Mouse (Mus musculus): Measurements from ENCODE around the gene Mif4gd. TPM values are rescaled to one million over a fixed set of nuclear protein-coding genes. Genes with fewer than 3 reads are reported as not detected.
A peak's percentile ranks its signal among the peaks of the same experiment; 100 is the strongest.

Gene Mif4gd
- polyA plus RNA-seq, 1 experiment from 2014 or later = 17.7 TPM

- 90% methylated on average over 7 of the region's 7 CpGs for WGBS
- no peak overlapping the region for H3K9ac ChIP-seq (ENCODE audit: low read depth, low read length)
- no peaks in the 10 kb centered on the region for H3K9me3 ChIP-seq (ENCODE audit: control insufficient read depth, low read length)
- no peak overlapping the region for H3K4me2 ChIP-seq (replicated peaks; ENCODE audit: low read depth, low read length)
- no peak for ATAC-seq (ENCODE audit: low FRiP score)
- H3K27me3 ChIP-seq (ENCODE audit: control insufficient read depth, insufficient read depth, low read length) = no peaks in the 10 kb centered on the region
- no peak overlapping the region for H3K4me3 ChIP-seq (ENCODE audit: low read depth, low read length)
- H3K27ac ChIP-seq (ENCODE audit: low read depth, low read length) = no peak overlapping the region
- H3K36me3 ChIP-seq (ENCODE audit: control insufficient read depth, insufficient read depth, low read length) = peaks cover 36% of the 10 kb centered on the region
- no peaks in the 10 kb centered on the region for H3K4me1 ChIP-seq (replicated peaks; ENCODE audit: control insufficient read depth, insufficient read depth, low read length)
- DNase-seq (ENCODE audit: low spot score) = no peak
Measured at GRCm38 (mm10) chr11:115585573-115586100, 27.1 kb downstream of the Mif4gd start.

DNA sequence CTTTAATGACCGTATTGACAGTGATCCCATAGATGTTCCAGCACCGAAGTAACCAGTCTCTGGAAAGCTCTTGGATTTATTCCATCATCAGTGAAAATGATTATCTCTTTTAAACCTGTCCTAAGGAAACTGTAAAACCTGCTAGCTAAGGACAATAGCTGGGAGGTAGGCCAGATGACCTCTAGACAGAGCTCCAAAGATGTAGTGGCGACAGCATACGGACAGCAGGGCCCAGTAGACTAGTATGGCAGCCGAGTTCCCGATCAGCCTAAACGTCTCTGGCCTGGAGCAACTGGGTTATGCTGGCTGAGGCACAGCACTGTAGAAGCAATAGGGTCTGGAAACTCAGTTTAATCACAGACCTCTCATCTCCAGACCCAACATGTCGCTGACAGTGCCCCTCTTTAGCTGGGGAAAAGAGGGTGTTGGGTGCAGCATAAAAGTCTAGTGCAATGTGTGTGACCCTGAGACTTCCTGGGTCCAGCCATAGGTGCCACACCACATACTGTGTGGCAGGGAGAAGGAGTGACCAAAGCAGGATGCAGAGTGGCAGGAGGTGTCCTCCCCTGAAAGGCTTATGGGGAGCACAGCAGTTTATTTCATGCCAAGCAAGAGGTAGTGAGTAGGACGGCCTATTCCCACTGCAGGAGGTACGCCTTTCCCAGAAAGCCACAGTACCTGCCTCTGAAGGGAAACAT, 28.2 kb downstream of the Mif4gd start:
- H3K36me3 ChIP-seq (ENCODE audit: control insufficient read depth, insufficient read depth, low read length) = peaks cover 35% of the 10 kb centered on the region
- no peaks in the 10 kb centered on the region for H3K4me1 ChIP-seq (replicated peaks; ENCODE audit: control insufficient read depth, insufficient read depth, low read length)
- DNase-seq (ENCODE audit: low spot score) (no peak), ATAC-seq (ENCODE audit: low FRiP score) (no peak)
- H3K27ac ChIP-seq (ENCODE audit: low read depth, low read length) = no peak overlapping the region
- H3K9me3 ChIP-seq (ENCODE audit: control insufficient read depth, low read length) = no peaks in the 10 kb centered on the region
- no peak overlapping the region for H3K9ac ChIP-seq (ENCODE audit: low read depth, low read length)
- no peak overlapping the region for H3K4me3 ChIP-seq (ENCODE audit: low read depth, low read length)
- WGBS = 90% methylated on average over 10 of the region's 10 CpGs
- no peaks in the 10 kb centered on the region for H3K27me3 ChIP-seq (ENCODE audit: control insufficient read depth, insufficient read depth, low read length)
- no peak overlapping the region for H3K4me2 ChIP-seq (replicated peaks; ENCODE audit: low read depth, low read length)

- Histone ChIP-seq H3K36me3 (ENCODE audit: control insufficient read depth, insufficient read depth, low read length) (peaks cover 31% of the 10 kb centered on the region), H3K4me2 (replicated peaks; ENCODE audit: low read depth, low read length) (no peak overlapping the region), H3K9me3 (ENCODE audit: control insufficient read depth, low read length) (no peaks in the 10 kb centered on the region), H3K27ac (ENCODE audit: low read depth, low read length) (no peak overlapping the region), H3K9ac (ENCODE audit: low read depth, low read length) (no peak overlapping the region), H3K27me3 (ENCODE audit: control insufficient read depth, insufficient read depth, low read length) (no peaks in the 10 kb centered on the region), H3K4me1 (replicated peaks; ENCODE audit: control insufficient read depth, insufficient read depth, low read length) (no peaks in the 10 kb centered on the region), H3K4me3 (ENCODE audit: low read depth, low read length) (no peak overlapping the region)
- 88% methylated on average over 10 of the region's 10 CpGs for WGBS
- ATAC-seq (ENCODE audit: low FRiP score) (no peak), DNase-seq (ENCODE audit: low spot score) (no peak)
Measured at GRCm38 (mm10) chr11:115582913-115583606, 29.7 kb downstream of the Mif4gd start.

DNA sequence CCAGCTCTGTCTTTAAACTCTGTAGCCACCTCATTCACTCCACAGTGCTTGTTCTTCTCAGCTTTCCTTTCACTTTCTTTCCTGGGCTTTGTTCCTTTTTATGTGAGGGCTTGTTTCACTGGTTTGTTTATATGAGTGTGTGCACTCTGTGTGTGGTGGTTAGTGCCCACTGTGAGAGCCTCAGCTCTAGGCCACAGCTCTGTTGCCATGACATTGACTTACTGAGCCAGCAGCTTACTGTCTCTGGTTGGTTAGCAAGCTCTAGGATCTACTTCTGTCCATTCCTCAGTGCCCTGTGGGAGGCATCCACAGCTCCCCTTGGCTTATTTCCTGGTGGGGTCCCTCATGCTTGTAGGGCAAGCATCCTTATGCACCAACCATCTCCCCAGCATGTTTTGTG, 33.7 kb downstream of the Mif4gd start:
- ATAC-seq (ENCODE audit: low FRiP score) (no peak), DNase-seq (ENCODE audit: low spot score) (no peak)
- H3K4me3 ChIP-seq (ENCODE audit: low read depth, low read length) = no peak overlapping the region
- H3K9me3 ChIP-seq (ENCODE audit: control insufficient read depth, low read length) = no peaks in the 10 kb centered on the region
- no peaks in the 10 kb centered on the region for H3K27me3 ChIP-seq (ENCODE audit: control insufficient read depth, insufficient read depth, low read length)
- no peaks in the 10 kb centered on the region for H3K4me1 ChIP-seq (replicated peaks; ENCODE audit: control insufficient read depth, insufficient read depth, low read length)
- H3K9ac ChIP-seq (ENCODE audit: low read depth, low read length) = no peak overlapping the region
- no peak overlapping the region for H3K4me2 ChIP-seq (replicated peaks; ENCODE audit: low read depth, low read length)
- peaks cover 15% of the 10 kb centered on the region for H3K36me3 ChIP-seq (ENCODE audit: control insufficient read depth, insufficient read depth, low read length)
- no peak overlapping the region for H3K27ac ChIP-seq (ENCODE audit: low read depth, low read length)

DNA sequence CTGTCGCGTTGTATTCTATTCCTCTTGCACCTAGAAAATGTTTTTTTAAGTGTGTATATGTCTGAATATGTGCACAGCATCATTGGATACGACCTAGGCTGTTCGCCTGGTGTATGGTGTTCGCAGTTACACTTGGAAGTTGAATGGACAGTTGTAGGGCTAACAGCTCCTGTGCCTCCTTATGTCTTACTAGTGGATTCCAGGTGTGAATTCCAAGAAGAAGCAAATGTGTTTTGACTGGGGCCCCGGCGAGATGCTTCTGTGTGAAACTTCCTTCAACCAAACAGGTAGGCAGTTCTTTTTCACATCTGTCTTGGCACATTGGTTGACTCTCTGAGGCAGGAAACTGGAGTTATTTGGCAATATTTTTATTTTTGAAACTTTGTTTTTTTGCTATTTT, 47.8 kb downstream of the Mif4gd start:
- H3K27ac ChIP-seq (ENCODE audit: low read depth, low read length) = no peak overlapping the region
- DNase-seq (ENCODE audit: low spot score) = no peak

DNA sequence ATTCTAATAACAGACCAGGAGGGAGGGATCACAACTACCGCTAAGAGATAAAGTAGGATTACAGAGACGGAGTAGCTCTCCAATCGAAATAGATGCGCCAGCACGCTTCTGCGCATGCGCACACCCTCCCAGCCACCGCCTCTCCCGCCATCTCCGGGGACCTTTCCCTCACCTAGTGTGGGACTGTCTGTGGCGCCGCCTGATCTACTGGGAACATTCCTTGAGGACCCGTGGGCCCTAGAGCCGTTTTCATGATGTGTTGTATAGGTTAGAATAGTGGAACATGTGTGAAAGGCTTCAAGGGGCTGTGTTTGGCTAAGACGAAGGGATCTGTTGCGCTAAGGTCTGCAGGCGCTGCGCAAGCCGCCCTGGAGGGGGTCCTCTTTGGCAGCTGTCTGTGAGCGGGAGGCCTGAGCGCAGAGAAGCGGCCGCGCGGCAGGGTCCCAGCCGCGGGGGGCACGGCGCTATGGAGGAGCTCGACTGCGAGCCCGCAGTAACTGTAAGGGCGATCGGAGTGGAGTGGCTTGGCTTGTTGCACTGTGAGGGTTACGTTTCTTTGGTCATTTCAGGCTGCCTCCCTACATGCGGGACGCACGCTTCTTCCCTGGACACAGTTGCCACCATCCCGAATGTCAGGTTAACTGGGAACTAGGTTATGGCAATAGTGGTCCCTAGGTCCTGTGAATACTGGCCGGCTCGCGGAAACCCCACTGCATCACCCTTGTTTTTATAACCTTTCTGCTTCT, 48.5 kb downstream of the Mif4gd start, which contains the start of gene Nup85:
TSS of gene Nup85 (plus strand) at position 371 of the 746 bp plus-strand sequence.
- peak within 1 kb of the TSS; percentile 67 for H3K4me2 ChIP-seq (replicated peaks; ENCODE audit: low read depth, low read length)
- WGBS = under 1% methylated on average over 42 of the region's 42 CpGs
- H3K27ac ChIP-seq (ENCODE audit: low read depth, low read length) = peak within 1 kb of the TSS; percentile 32; the same call in 1 of the 2 replicates

More for the DNA sequence above, 47.8 kb downstream of the Mif4gd start:
- Histone ChIP-seq H3K9ac (ENCODE audit: low read depth, low read length) (peak overlapping the region; percentile 80), H3K4me1 (replicated peaks; ENCODE audit: control insufficient read depth, insufficient read depth, low read length) (peaks cover 2% of the 10 kb centered on the region; the same call in 1 of the 2 replicates), H3K4me2 (replicated peaks; ENCODE audit: low read depth, low read length) (peak overlapping the region; percentile 67), H3K9me3 (ENCODE audit: control insufficient read depth, low read length) (no peaks in the 10 kb centered on the region), H3K36me3 (ENCODE audit: control insufficient read depth, insufficient read depth, low read length) (0 out of 2 replicates have a peak, but pooled peaks cover 2% of the 10 kb centered on the region), H3K27me3 (ENCODE audit: control insufficient read depth, insufficient read depth, low read length) (no peaks in the 10 kb centered on the region), H3K4me3 (ENCODE audit: low read depth, low read length) (peak overlapping the region; percentile 79)
- WGBS = 30% methylated on average over 7 of the region's 7 CpGs
- ATAC-seq (ENCODE audit: low FRiP score) = no peak

DNA sequence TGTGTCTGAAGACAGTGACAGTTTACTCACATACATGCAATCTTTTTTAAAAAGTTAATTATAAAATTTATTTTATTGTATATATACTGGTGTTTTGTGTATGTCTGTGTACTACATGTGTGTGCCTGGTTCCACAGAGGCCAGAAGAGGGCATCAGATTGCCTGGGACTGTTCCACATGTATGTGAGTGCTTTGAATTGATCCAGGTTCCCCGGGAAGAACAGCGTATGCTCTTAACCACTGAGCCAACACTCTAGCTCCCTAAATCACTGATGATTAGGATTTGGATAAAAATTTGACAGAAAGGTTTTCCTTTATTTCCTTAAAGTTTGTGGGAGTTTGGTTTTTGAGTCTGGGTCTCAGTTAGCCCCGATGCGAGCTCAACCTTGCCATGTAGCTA, 49.4 kb downstream of the Mif4gd start:
- Histone ChIP-seq H3K4me3 (ENCODE audit: low read depth, low read length) (peak overlapping the region; percentile 79), H3K27me3 (ENCODE audit: control insufficient read depth, insufficient read depth, low read length) (no peaks in the 10 kb centered on the region), H3K27ac (ENCODE audit: low read depth, low read length) (no peak overlapping the region), H3K9me3 (ENCODE audit: control insufficient read depth, low read length) (no peaks in the 10 kb centered on the region), H3K36me3 (ENCODE audit: control insufficient read depth, insufficient read depth, low read length) (no peaks in the 10 kb centered on the region), H3K9ac (ENCODE audit: low read depth, low read length) (0 out of 2 replicates have a peak overlapping the region, but pooled peaks have one; percentile 21), H3K4me2 (replicated peaks; ENCODE audit: low read depth, low read length) (peak overlapping the region; percentile 67), H3K4me1 (replicated peaks; ENCODE audit: control insufficient read depth, insufficient read depth, low read length) (peaks cover 2% of the 10 kb centered on the region; the same call in 1 of the 2 replicates)
- ATAC-seq (ENCODE audit: low FRiP score) (no peak), DNase-seq (ENCODE audit: low spot score) (peak; percentile 23)
- 45% methylated on average over 4 of the region's 4 CpGs for WGBS

More for the DNA sequence above, 48.5 kb downstream of the Mif4gd start, which contains the start of gene Nup85:
- H3K4me1 ChIP-seq (replicated peaks; ENCODE audit: control insufficient read depth, insufficient read depth, low read length) = peaks cover 2% of the 10 kb centered on the region; the same call in 1 of the 2 replicates
- H3K27me3 ChIP-seq (ENCODE audit: control insufficient read depth, insufficient read depth, low read length) = no peaks in the 10 kb centered on the region
- DNase-seq (ENCODE audit: low spot score) (peak; percentile 99), ATAC-seq (ENCODE audit: low FRiP score) (peak; percentile 85)
- H3K9me3 ChIP-seq (ENCODE audit: control insufficient read depth, low read length) = no peaks in the 10 kb centered on the region
- H3K9ac ChIP-seq (ENCODE audit: low read depth, low read length) = peak within 1 kb of the TSS; percentile 80
- H3K4me3 ChIP-seq (ENCODE audit: low read depth, low read length) = peak within 1 kb of the TSS; percentile 79
- H3K36me3 ChIP-seq (ENCODE audit: control insufficient read depth, insufficient read depth, low read length) = no peaks in the 10 kb centered on the region

All from hindbrain, embryonic 11.5 days (tissue).